Mouse (Mus musculus) cortical plate, adult 2 months (tissue): ENCODE measurements around the gene Hoxa11.

ENCODE experiments used
- CTCF ChIP-seq: fragments of 200-500 bp; IDR thresholded peaks from 2 replicates; pipeline ENCODE4 v1.5.1; 2011; ENCODE audit warnings: mild to moderate bottlenecking, control low read depth, low read length; ENCODE audit not compliant: insufficient read depth; ENCODE audit errors: extremely low read depth
- POLR2A ChIP-seq: fragments of 200-500 bp; IDR thresholded peaks from 2 replicates; pipeline ENCODE4 v1.6.1; 2011; ENCODE audit warnings: mild to moderate bottlenecking, low read length, control low read depth; ENCODE audit not compliant: insufficient read depth; ENCODE audit errors: extremely low read depth

- peak; percentile 77 for TF ChIP-seq CTCF
- no peak for TF ChIP-seq POLR2A
These were observed 24.1 kb downstream of the Hoxa11 start, which contains the start of gene Hoxa7 for GRCm38 (mm10) chr6:52221337-52221992.
